Mouse (Mus musculus) neural tube, embryonic 14.5 days (tissue): ENCODE measurements around the gene Col2a1. TPM values are rescaled to one million over a fixed set of nuclear protein-coding genes. Genes with fewer than 3 reads are reported as not detected.

Experiments
- ATAC-seq: fragments of 200-750 bp; cut with Nextera tagmentation; 2 replicates; pipeline ENCODE4 v1.8.0; 2017; ENCODE audit warnings: low read depth, mild to moderate bottlenecking, moderate TSS enrichment, moderate library complexity
- H3K27ac ChIP-seq: fragments of 300-500 bp; sonication (generic); 2 replicates; pipeline ENCODE4 v1.5.1; 2014; ENCODE audit warnings: low read depth, mild to moderate bottlenecking, control low read depth, low read length, moderate library complexity, mixed read lengths
- H3K27me3 ChIP-seq: fragments of 300-500 bp; sonication (generic); 2 replicates; pipeline ENCODE4 v1.6.1; 2014; ENCODE audit warnings: low read length; ENCODE audit not compliant: control insufficient read depth, insufficient read depth
- H3K36me3 ChIP-seq: fragments of 300-500 bp; sonication (generic); 2 replicates; pipeline ENCODE4 v1.6.1; 2014; ENCODE audit warnings: low read length, mixed read lengths; ENCODE audit not compliant: control insufficient read depth, insufficient read depth
- H3K4me1 ChIP-seq: fragments of 300-500 bp; sonication (generic); 2 replicates; pipeline ENCODE4 v1.6.1; 2014; ENCODE audit warnings: low read length; ENCODE audit not compliant: control insufficient read depth, insufficient read depth
- H3K4me2 ChIP-seq: fragments of 300-500 bp; sonication (generic); 2 replicates; pipeline ENCODE4 v1.6.1; 2014; ENCODE audit warnings: mild to moderate bottlenecking, low read depth, low read length, control low read depth
- H3K4me3 ChIP-seq: fragments of 300-500 bp; sonication (generic); 2 replicates; pipeline ENCODE4 v1.5.1; 2014; ENCODE audit warnings: low read depth, low read length, control low read depth, mixed read lengths
- H3K9ac ChIP-seq: fragments of 300-500 bp; sonication (generic); replicated peaks from 2 replicates; pipeline ENCODE4 v1.6.1; 2014; ENCODE audit warnings: low read depth, mild to moderate bottlenecking, control low read depth, low read length, mixed read lengths
- H3K9me3 ChIP-seq: fragments of 300-500 bp; sonication (generic); 2 replicates; pipeline ENCODE4 v1.6.1; 2016; ENCODE audit warnings: low read length; ENCODE audit not compliant: control insufficient read depth
- WGBS: fragments of 180-500 bp; shearing (Covaris S2); extraction: QIAGEN DNeasy Blood & Tissue Kit; methylation state at CpG from one replicate; pipeline ENCODE4 v1.1.7; 2014; 5-methylcytosine and 5-hydroxymethylcytosine counted together
- polyA plus RNA-seq: library from polyadenylated mRNA; unstranded; fragments of >200 nt; fragmentation: Nextera tagmentation; extraction: Ambion mirVana; gene quantifications from 2 replicates; pipeline ENCODE4 v1.2.1, GENCODE M21; 2014

Gene Col2a1
- polyA plus RNA-seq, 1 experiment from 2014 or later = 11.3 TPM

- WGBS = 61% methylated on average over 6 of the region's 6 CpGs
- ATAC-seq = no peak
- Histone ChIP-seq H3K27me3 (no peaks in the 10 kb centered on the region), H3K36me3 (no peaks in the 10 kb centered on the region), H3K27ac (no peak overlapping the region), H3K4me3 (no peak overlapping the region), H3K9ac (no peak overlapping the region), H3K9me3 (no peaks in the 10 kb centered on the region), H3K4me1 (no peaks in the 10 kb centered on the region), H3K4me2 (no peak overlapping the region)
Measured at GRCm38 (mm10) chr15:98012810-98013209, 8.3 kb upstream of the Col2a1 start.

- 15% methylated on average over 11 of the region's 11 CpGs for WGBS
- peaks cover 25% of the 10 kb centered on the region for H3K4me1 ChIP-seq
- ATAC-seq = no peak
- no peak overlapping the region for H3K9ac ChIP-seq
- H3K4me3 ChIP-seq = peak overlapping the region; percentile 36; the same call in 1 of the 2 replicates
- no peak overlapping the region for H3K27ac ChIP-seq
- H3K36me3 ChIP-seq = no peaks in the 10 kb centered on the region
- peaks cover 5% of the 10 kb centered on the region for H3K27me3 ChIP-seq
- H3K4me2 ChIP-seq = peak overlapping the region; percentile 86; the same call in 1 of the 2 replicates
- H3K9me3 ChIP-seq = no peaks in the 10 kb centered on the region
Measured at GRCm38 (mm10) chr15:98005181-98005580, 686 bp upstream of the Col2a1 start.

- WGBS = 1% methylated on average over 19 of the region's 19 CpGs
- no peak overlapping the region for H3K27ac ChIP-seq
Measured at GRCm38 (mm10) chr15:98004740-98005159, 255 bp upstream of the Col2a1 start.

GRCm38 (mm10) chr15:98002991-98003821 lies 1.3 kb downstream of the Col2a1 start:
- Histone ChIP-seq H3K9me3 (no peaks in the 10 kb centered on the region), H3K4me1 (peaks cover 33% of the 10 kb centered on the region), H3K27me3 (peaks cover 5% of the 10 kb centered on the region), H3K36me3 (no peaks in the 10 kb centered on the region), H3K9ac (no peak overlapping the region; the same call in 1 of the 2 replicates), H3K27ac (peak overlapping the region; percentile 22; the same call in 1 of the 2 replicates), H3K4me3 (peak overlapping the region; percentile 36), H3K4me2 (peak overlapping the region; percentile 86)
- no peak for ATAC-seq
- 1% methylated on average over 42 of the region's 42 CpGs for WGBS

More at GRCm38 (mm10) chr15:98004740-98005159, 255 bp upstream of the Col2a1 start:
- Histone ChIP-seq H3K4me1 (peaks cover 28% of the 10 kb centered on the region), H3K9me3 (no peaks in the 10 kb centered on the region), H3K9ac (peak overlapping the region; percentile 32), H3K4me2 (peak overlapping the region; percentile 86), H3K27me3 (peaks cover 5% of the 10 kb centered on the region), H3K4me3 (peak overlapping the region; percentile 36), H3K36me3 (no peaks in the 10 kb centered on the region)
- 0 out of 2 replicates have a peak, but pooled peaks have one; percentile 16 for ATAC-seq

GRCm38 (mm10) chr15:98002113-98002990 lies 2.1 kb downstream of the Col2a1 start:
- H3K27me3 ChIP-seq = peaks cover 5% of the 10 kb centered on the region
- no peaks in the 10 kb centered on the region for H3K36me3 ChIP-seq
- H3K4me1 ChIP-seq = peaks cover 36% of the 10 kb centered on the region
- WGBS = 1% methylated on average over 40 of the region's 42 CpGs
- H3K9ac ChIP-seq = peak overlapping the region; percentile 53
- peak overlapping the region; percentile 86 for H3K4me2 ChIP-seq
- H3K9me3 ChIP-seq = no peaks in the 10 kb centered on the region
- peak overlapping the region; percentile 67 for H3K27ac ChIP-seq
- peak overlapping the region; percentile 36 for H3K4me3 ChIP-seq
- peak; percentile 56 for ATAC-seq

GRCm38 (mm10) chr15:98001321-98002112 lies 3.0 kb downstream of the Col2a1 start:
- Histone ChIP-seq H3K9me3 (no peaks in the 10 kb centered on the region), H3K4me3 (peak overlapping the region; percentile 36), H3K4me2 (peak overlapping the region; percentile 86), H3K27me3 (peaks cover 5% of the 10 kb centered on the region), H3K36me3 (no peaks in the 10 kb centered on the region), H3K9ac (peak overlapping the region; percentile 53), H3K4me1 (peaks cover 36% of the 10 kb centered on the region), H3K27ac (peak overlapping the region; percentile 67)
- peak; percentile 3; the same call in 1 of the 2 replicates for ATAC-seq
- 1% methylated on average over 37 of the region's 37 CpGs for WGBS

- H3K4me3 ChIP-seq = no peak overlapping the region
- 6% methylated on average over 7 of the region's 7 CpGs for WGBS
- H3K9me3 ChIP-seq = no peaks in the 10 kb centered on the region
- no peak overlapping the region for H3K27ac ChIP-seq
- no peak for ATAC-seq
- peaks cover 5% of the 10 kb centered on the region for H3K27me3 ChIP-seq
- 0 out of 2 replicates have a peak overlapping the region, but pooled peaks have one; percentile 8 for H3K9ac ChIP-seq
- no peak overlapping the region for H3K4me2 ChIP-seq
- H3K36me3 ChIP-seq = no peaks in the 10 kb centered on the region
- peaks cover 36% of the 10 kb centered on the region for H3K4me1 ChIP-seq
Measured at GRCm38 (mm10) chr15:97999991-98000390, 4.5 kb downstream of the Col2a1 start.

GRCm38 (mm10) chr15:97999546-97999945 lies 4.9 kb downstream of the Col2a1 start:
- no peak overlapping the region for H3K4me2 ChIP-seq
- no peak overlapping the region for H3K4me3 ChIP-seq
- no peak overlapping the region for H3K27ac ChIP-seq
- WGBS = 31% methylated on average over 13 of the region's 13 CpGs
- H3K9ac ChIP-seq = 0 out of 2 replicates have a peak overlapping the region, but pooled peaks have one; percentile 8
- no peak for ATAC-seq
- H3K27me3 ChIP-seq = peaks cover 5% of the 10 kb centered on the region
- no peaks in the 10 kb centered on the region for H3K36me3 ChIP-seq
- no peaks in the 10 kb centered on the region for H3K9me3 ChIP-seq
- H3K4me1 ChIP-seq = peaks cover 34% of the 10 kb centered on the region
